Mouse (Mus musculus) cerebellum, postnatal 36 days (tissue): ENCODE results near the gene Whrn.

Source experiments
- DNase-seq, 2 experiments: peaks; one replicate each; pipeline ENCODE4 v3.0.0; 2021 to 2022; ENCODE audit warnings: mixed read lengths in 2 of 2

Gene Whrn

DNA sequence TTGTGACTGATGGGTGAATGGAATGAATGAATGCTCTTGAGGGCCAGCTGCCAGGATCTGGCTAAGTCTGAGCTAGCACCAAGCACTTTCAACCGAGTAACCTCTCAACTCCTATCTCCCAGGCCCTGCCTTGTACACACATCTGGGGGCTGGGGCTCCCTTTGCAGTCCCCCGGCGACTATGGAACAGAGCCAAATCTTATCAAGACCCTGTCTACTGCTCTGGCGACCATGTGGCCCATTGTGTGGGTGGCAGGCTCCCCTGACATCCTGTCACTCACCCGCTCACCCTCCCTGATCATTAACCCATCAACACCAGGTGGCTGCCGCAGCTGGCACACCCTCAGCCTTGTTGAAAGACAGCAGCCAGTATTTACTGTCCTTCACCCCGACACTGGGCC lies 90.7 kb downstream of the Whrn start:
- DNase-seq: no peak

DNA sequence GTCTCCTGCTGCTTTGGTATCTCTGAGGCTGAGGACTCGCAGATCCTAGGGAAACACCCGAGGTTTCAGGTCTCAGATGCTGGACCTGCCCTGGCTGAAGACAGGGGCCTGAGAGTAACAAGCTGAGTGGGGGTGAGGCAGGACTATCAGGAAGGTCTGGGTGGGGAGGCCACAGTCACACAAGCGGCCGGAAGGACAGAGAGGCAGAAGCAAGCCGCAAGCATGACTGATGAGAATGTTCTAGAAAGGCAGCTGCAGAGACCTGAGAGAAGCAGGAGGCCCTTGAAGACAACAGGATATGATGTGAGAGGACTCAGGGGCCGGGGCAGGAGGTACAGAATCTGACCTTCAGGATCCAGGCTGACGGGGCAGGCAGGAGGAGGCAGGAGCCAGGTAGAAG lies 91.6 kb downstream of the Whrn start:
- DNase-seq: no peak

DNA sequence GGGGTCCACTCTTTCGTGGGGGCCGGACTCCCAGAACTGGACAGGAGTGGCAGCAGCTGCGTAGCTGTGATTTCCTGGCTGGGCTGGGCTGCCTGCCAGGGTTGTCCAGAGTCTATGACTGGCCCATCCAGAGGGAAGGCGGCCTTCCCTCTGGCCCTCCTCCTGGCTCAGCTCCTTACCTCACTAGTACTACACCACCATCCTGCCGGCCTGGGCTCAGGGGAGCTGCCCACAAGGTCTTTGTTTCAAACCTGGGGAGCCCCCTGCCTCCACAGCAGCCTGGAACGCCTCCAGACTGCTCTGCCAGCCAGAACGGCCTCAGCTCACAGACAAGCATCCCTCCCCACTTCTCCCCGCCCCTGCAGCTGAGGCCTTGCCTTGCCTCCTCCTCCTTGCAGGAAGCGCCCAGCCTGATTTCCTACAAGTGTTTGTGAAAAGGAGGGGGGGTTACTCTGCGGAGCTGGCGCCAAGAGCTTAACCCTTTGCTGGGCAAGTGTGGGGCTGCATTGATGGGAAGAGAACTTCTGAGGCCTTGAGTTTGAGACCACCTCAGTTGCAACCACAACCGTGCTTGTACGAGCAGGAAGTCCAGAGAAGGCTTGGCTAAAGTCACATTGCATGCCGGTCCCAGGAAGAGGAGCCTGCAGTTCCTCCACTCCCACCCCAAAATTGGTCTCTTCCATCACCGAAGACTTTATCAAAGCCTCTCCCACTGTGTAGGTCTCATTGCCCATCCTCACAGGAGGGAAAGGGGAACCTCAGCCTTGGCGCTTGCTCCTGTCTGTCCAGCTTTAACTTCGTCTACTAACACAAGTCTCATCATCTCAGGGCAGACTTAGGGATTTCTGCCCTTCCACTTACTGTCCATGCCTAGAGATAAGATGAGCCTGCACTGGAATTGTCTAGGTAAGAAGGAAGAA lies 92.5 kb downstream of the Whrn start, which contains the start of gene Akna:
Akna (minus strand) TSS at position 315 of the 920 bp plus-strand sequence.
- peak in 1 of 2 experiments; percentile 34 for DNase-seq

DNA sequence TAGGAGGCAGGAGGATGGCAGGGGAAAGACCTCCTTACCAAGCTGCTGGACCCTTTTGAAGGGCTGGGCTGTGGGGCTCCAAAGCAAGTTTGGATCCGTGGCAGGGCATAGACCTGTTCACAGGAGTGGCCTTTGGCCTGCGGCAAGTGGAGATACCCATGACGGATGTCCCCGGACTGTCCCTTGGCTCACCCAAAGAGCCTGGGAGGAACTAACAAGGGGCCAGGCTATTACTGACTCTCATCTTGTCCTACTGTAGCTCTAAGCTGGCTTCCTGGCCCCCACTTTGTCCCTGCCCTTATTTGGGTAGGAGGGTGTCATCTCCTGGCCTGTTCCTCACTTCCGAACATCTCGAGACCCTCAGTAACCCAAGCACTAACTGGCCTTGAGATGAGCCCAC lies 93.2 kb downstream of the Whrn start:
- DNase-seq: no peak

DNA sequence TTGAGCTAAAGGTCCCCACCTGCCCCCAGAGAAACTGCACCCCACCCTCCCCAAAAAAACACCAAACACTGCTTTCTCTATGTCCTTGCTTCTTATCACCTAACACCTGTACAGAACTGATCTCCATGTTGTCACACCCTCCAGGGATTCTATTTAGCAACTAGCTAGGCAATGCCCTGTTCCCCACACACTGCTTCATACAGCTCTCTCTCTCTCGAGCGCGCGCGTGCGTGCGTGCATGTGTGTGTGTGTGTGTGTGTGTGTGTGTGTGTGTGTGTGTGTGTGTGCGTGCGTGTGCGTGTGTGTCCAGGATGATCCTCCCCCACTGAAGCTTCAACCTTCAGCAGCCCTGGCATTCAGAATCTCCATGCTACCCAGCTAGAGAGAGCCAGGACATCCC lies 93.7 kb downstream of the Whrn start:
- DNase-seq: no peak

DNA sequence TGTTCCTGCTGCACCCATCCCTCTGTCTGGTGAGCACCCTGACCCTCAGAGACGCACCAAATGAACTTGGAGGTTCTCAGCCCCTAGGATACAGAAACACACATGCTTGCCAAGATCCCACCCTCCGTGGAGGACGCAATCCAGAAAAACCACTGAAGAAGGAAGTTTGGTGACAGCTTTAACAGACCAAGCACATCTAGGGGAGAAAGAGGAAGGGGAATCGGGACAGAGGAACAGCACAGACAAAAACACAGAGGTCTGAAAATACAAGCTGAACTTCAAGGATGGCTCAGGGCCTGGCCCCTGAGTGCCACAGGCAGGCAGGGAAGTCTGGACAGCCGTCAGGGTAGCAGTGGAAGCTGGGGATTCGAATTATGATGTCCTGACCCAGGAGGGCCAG lies 94.2 kb downstream of the Whrn start:
- no peak for DNase-seq

DNA sequence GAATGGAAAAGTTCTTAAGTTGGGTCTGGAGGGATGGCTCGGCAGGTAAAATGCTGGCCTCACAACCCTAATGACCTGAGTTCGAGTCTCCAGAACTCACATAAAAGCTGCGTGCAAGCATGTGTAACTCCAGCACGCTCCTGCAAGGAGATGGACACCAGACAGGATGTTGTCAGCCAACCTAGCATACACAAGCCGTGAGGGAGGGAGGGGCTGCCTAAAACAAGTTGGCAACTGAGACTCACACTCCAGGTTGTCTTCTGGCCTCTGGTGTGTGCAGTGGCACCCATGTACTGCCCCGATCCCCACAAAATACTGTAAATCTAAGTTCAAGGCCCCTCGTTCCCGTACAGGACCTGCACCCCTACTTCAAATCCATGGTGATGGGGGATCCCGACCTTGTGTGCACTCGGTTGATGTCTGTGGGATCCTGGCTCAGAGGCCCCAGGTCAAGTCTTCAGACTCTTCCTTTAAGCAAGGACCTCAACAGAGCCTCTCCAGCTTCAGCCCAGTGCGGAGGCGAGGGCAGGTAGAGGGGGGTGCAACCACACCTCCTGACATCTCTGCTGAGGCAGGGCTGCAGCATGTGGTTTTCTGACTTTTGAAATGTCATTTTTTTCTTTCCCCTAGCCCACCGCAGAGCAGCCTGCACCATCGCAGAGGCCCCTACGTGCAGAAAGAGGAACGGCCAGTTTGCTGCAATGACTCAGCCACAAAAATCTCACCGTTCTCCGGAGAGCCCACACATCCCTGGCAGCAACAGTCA lies 95.1 kb downstream of the Whrn start:
- no peak for DNase-seq

DNA sequence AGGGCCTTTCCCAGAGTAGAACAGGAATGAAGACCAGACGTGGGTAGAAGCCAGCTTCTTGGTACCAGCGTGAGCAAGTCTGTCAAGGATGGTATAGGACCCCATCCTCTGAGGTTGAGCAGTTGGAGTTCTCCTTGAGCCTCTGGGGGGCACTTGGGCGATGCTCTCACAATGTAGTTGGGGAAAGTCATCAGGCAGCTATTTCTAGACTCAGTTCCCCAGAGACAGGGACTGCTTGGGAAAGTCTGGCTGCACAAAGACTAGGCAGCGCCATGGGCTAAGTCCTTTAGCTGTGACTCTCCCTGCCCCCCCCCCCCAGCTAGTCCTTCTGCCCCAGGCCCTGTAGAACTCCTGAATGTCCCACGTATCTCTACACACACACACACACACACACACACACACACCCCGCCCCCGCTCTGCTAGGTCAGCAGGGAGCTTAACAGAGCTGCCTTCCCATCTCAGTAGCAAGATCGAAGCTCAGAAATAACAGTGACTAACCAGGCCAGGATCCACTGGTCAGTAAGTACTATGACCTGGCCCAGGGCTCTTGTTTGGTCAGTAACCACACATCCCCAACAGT lies 96.0 kb downstream of the Whrn start:
- DNase-seq: no peak

DNA sequence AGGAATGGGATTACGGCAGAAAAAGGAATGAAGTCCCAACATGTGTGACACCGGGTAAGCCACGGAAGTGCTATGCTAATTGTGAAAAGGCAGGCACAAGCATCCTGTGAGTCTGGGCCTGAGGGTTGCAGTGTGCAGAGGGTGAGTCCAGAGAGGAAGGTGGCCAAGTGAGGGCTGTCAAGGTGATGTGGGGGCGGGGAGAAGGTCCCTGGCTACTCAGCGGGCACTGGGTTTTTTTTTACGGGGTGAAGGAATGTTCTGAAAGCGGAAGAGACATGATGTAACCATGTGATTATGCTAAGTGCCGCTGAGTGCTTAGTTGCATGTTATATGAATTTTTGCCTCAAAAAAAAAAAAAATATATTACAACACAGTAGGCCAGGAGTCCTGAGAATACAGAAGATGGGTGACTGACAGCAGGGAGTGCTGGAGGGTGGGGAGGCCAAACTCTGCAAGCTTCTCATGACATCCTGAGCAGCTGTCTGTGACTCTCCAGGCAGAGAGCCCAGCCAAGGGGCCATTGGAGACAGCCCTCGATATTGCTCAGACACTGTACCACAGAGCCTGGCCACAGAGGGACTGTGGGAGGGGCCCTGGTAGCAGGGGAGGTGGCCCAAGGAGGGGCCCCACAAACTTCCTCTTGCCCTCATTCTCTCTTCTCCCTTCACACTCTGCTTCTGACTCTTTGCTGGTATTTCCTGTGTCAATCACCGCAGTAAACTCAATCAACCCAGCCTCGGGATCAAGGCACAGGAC lies 96.8 kb downstream of the Whrn start:
- DNase-seq: no peak

DNA sequence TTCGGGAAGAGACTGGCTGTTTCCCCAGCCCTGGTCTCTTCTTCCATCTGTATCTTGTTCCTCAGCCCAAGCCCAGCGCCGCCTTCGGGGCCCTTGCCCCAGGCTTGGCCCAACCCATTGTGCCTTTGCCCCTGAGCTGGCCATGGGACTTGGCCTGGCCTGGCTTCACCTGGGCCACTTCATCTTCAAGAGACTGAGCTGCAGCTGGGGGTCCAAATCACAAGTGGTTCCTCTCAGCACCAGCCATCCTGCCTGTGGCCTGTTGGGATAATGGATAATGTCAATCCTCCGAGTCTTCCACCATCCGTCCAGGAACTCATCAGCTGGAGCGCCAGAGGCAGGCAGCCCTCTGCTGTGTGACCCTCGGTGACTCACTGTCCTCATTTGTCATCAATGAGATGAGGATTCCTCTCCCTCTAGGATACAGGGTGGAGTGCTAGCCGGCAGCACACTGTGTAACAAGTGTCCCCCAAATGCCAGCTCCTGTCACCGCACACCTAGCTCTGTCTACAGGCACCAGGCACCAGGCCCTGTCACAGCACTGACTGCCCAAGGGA lies 97.7 kb downstream of the Whrn start:
- DNase-seq: no peak

DNA sequence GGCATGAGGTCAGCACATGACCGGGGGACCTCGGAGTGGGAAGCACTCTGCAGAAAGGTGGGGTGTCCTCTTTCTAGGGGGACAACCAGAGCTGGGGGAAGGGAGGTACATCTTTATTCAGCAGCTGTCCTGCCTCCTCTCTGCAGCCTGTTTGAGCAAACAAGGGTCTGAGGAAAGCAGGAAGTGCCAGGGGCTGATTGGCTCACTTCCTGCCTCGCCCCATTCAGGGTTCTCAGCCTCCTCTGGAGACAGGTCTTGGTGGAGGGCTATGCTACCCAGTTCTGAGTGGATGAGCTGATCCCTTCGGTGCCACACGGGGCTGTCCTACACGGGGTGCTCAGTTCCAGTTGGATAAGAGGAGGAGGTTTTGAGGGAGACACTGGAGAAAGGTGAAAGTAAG lies 104.5 kb downstream of the Whrn start:
- no peak for DNase-seq

DNA sequence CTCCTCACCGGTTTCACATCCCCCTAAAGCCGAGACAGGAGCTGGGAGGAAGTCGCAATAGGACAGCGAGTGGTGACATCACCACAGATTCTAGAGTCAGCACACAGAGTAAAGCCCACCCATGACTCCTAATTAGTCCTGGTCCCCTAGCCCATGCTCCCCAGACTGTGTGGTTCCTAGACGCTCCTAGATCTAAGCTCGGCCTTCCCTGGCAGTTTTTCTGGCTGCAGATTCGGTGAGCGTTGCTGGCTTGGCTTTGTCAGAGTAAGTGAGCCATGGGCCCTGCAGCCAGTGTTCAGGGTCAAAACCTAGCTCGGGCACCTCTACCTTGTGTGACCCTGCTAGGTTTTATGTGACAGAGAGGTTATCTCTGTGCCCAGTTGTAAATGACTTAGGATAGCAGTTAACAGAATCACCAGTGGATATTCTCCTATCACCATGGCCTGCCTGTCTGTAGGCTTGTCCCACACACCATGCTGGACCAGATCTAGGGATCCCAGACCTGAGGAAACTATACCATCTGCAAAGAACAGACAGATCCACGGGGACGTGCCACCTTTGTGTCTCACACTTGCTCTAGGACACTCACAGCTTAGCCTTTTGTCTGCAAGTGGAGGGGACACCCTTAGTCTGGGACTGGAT lies 105.8 kb downstream of the Whrn start:
- no peak for DNase-seq

DNA sequence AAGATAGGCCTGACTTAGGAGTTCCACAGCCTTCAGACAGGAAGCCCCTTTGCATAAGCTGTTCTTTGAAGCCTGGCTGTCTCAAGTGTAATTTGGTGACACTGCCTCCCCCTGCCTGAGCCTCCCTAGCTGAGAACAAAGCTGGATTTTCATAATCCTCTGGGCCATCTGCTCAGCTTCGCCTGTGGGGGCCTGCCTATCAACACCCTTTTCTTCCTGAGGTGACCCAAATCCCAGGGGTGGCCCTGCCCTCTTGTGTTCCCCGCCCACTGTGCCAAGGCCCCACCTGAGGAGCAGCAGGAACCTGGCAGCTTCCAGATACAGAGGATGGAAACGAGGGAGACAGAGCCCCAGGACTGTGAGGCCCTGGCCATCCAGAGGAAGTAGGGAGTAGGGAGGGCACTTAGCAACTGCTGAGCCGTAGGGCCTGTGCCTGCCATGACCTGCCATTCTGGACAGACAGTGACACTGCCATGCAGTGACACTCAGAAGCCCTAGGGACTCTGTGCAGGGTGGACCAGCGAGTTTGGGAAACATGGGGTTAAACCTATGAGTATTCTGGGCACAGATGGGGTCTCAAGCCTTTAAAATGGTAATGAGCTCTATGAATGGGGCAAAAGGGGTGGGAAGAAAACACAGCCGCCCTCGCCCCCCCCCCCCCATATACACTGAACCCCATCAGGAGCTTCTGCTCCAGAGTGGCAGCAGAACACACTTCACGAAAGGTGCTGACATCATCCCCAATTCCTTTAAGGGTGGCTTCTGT lies 106.5 kb downstream of the Whrn start:
- no peak for DNase-seq

DNA sequence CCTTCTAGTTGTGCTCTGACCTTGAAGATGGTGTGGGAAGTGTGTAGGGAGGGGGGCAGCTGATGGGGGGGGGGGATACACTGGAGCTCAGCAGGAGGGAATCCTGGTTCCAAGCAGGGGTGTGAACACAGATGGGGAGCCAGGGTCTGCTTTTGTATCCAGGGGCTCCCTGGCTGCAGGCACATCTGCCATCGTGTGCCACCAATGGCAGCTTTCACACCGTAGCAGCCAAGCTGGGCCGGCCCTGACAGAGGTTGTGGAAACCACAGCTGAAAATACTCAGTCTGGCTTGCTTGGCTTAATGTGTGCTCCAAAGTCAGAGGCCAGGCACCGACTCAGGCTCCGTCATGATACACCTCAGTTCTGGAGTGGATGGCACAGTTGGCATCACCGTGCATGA lies 107.8 kb downstream of the Whrn start:
- DNase-seq: no peak

DNA sequence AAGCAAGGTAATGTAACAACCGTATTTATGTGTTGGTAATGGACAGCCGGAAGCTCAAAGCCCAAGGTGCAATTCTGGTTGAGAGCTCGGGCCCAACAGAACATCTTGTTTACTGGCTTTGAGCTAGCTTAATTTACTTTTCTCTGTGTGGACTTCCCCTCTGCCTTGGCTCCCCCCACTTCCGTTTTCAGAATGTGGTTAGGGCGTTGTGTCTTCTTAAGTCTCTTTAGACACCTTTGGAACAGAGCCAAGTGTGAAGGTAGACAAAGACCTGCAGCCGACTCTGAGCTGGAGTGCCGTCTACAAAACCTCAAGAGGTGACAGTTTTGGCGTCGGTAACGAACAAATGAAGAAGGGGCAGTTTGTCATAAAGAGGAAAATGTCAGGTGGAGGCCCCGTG lies 110.0 kb downstream of the Whrn start:
- DNase-seq: no peak

DNA sequence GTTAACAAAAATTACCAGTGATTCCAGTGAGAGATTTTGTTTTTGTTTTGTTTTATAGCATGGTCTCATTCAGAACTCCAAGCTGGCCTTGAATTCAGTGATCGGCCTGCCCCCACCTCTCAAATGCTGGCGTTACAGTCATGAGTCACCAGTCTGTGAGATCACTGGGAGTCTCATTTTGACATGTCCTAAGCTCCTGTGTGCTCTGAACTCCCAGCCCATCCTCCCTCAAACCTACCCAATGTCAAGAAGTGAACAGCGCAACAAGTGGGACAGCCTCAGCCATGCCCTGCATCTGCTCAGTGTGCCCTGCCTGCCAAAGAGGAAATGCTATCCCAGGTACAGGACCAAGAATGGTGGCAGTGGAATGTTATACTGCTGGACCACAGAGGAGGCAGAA lies 110.5 kb downstream of the Whrn start:
- no peak for DNase-seq

DNA sequence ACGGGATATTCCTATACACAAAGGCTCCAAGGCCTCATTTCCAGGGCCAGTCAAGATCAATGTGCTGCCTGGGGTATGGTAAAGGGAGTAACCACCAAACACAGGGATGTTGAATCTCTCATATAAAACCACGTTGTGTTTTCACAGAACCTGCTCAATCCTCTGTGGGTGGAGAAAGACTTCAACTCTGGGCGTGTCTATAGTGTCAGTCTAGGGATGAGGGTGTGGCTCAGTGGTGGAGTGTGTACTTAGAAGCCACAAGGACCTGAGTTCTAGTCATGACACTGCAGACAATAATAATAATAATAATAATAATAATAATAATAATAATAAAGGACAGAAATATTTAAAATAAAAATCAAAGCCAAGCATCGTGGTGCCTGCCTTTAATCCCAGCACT lies 111.5 kb downstream of the Whrn start:
- DNase-seq: no peak

DNA sequence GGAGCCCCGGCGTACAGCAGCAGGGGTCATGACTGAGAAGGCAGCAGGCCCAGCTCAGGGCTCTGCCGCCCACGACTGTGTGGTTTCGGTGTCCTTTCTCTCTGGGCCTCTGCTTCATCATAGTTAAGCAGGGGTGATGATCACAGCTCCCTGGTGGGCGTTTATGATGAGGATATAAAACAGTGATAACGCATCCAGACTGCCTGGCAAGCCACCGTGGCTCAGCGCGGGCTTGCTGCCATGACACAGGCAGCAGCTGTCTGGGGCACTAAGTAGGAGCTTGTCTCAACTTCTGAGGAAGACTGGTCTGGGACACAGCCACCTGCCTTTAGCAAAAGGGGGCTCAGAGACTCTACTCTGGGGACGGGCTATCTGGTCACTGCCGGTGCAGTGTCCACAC lies 112.3 kb downstream of the Whrn start:
- DNase-seq: no peak

DNA sequence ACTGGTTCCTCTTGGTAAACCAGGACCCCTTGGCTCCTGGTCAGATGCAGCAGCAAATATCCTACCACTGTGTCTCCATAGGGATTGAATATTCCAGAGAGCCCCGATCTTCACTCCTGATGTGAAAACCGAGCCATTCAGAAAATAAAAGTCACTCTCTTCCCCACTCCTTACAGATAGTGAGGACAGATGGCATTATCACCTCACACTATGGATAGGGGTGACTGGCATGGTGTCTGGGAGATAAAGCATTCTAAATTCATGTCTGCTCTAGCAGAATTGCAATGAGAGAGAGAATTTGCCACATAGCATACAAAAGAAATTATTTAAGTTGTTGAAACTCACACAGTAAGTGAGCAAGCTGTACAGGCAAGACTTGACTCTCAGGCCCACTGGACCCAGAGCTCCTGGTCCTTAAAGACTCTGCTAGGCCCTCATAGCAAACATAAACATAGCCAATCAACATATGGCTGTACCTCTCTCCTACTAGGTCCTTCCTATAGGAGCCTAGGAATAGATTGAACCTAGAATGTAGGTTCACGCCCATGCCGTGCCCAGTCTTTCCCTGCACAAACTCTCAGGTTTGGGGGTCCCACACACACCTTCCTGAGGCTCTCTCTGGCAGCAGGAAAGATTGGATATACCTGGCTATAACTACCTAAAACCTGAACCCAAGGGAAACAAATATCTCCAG lies 113.0 kb downstream of the Whrn start:
- DNase-seq: no peak

DNA sequence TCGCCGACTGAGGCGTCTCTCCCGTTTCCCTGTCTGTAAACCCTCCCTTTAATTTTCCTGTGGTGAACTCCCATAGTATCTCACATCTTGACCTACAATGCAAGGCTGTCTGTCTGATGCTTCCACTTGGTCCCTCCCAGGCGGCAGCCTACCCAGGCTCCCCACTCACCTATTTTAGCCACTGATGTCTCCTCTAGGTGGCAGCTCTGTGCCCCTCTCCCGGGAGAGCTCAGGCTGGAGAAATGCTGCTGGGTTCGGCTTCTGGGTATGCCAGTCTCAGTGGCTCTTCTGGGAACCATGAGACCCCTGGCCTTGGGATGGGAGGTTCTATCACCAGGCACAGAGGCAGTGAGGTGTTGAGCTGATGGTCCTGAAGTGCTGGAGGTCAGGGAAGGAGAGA lies 118.3 kb downstream of the Whrn start:
- DNase-seq: no peak

DNA sequence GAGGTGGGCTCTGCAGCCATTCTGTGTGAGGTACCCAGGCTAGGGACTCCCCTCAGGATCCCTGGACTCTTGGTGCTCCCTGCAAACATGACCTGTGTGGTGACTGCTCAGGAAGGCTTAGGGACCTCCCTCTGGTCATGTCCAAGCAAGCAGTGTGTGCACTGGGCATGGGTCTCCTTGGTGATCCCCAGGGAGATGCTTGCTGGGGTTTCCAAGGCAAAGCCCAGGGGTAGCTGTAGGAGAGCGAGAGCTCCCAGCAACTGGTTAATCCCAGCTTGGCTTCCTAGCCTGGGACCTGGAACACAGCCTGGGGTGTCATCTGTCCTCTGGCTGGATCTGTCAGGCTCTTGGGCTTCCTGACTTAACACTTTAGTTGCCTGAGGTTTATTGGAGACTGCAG lies 120.4 kb downstream of the Whrn start:
- peak; percentile 15 to 20 for DNase-seq
